Mouse (Mus musculus) neural tube, embryonic 13.5 days (tissue): ENCODE measurements at regions not wholly inside any gene's neighbourhood (a gene's known extent, or its start where the extent isn't known, plus 50 kb on each side); places are given as distances from the start of the nearest gene placed in this dataset.

Source experiments
- ATAC-seq: fragments of 200-750 bp; cut with Nextera tagmentation; 2 replicates; pipeline ENCODE4 v1.8.0; 2017; ENCODE audit warnings: low read depth, mild to moderate bottlenecking, moderate TSS enrichment, moderate library complexity
- H3K27ac ChIP-seq: fragments of 300-500 bp; sonication (generic); replicated peaks from 2 replicates; pipeline ENCODE4 v1.5.1; 2015; ENCODE audit warnings: moderate library complexity, mild to moderate bottlenecking, inconsistent platforms
- H3K27me3 ChIP-seq: fragments of 300-500 bp; sonication (generic); 2 replicates; pipeline ENCODE4 v1.6.1; 2015; ENCODE audit warnings: mild to moderate bottlenecking, inconsistent platforms
- H3K36me3 ChIP-seq: fragments of 300-500 bp; sonication (generic); 2 replicates; pipeline ENCODE4 v1.6.1; 2015; ENCODE audit warnings: mild to moderate bottlenecking, inconsistent platforms
- H3K4me1 ChIP-seq: fragments of 300-500 bp; sonication (generic); replicated peaks from 2 replicates; pipeline ENCODE4 v1.6.1; 2015; ENCODE audit warnings: inconsistent platforms
- H3K4me2 ChIP-seq: fragments of 300-500 bp; sonication (generic); 2 replicates; pipeline ENCODE4 v1.6.1; 2015; ENCODE audit warnings: inconsistent platforms, mild to moderate bottlenecking, moderate library complexity
- H3K4me3 ChIP-seq: fragments of 300-500 bp; sonication (generic); 2 replicates; pipeline ENCODE4 v1.5.1; 2015; ENCODE audit warnings: mild to moderate bottlenecking, inconsistent platforms
- H3K9ac ChIP-seq: fragments of 300-500 bp; sonication (generic); 2 replicates; pipeline ENCODE4 v1.6.1; 2015; ENCODE audit warnings: moderate library complexity, mild to moderate bottlenecking, inconsistent platforms
- H3K9me3 ChIP-seq: fragments of 300-500 bp; sonication (generic); 2 replicates; pipeline ENCODE4 v1.6.1; 2016; ENCODE audit warnings: inconsistent platforms
- WGBS: fragments of 180-500 bp; shearing (Covaris S2); methylation state at CpG from one replicate; pipeline ENCODE4 v1.1.7; 2015; 5-methylcytosine and 5-hydroxymethylcytosine counted together

DNA sequence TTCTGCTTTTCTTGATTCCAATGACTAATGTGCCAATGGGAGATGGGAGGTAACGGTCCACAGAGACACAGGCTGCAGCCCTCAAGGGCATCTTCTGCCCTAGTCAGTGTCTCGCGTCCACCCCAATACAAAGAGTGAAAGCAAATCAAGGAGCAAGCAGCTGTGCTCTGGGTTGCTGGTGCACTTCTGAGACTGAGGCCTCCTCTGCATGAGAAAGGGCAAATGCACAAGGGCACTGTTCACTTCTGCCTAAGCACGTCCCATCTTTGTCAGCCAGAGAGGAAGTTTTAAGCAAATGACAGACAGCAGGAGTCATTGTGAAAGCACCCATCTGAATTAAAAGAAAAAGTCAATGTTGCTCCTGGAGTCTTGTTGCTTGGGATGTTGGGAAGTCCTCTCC is 224.3 kb downstream of the Irx2 start:
- Histone ChIP-seq H3K4me1 (peaks cover 7% of the 10 kb centered on the region; the same call in 1 of the 2 replicates), H3K9ac (no peak overlapping the region), H3K4me3 (no peak overlapping the region), H3K4me2 (no peak overlapping the region), H3K36me3 (no peaks in the 10 kb centered on the region), H3K27me3 (peaks cover 36% of the 10 kb centered on the region), H3K27ac (no peak overlapping the region), H3K9me3 (no peaks in the 10 kb centered on the region)
- no peak for ATAC-seq
- WGBS, result 60% methylated on average over 4 of the region's 4 CpGs

GRCm38 (mm10) chr13:72875921-72876320 is 247.3 kb downstream of the Irx2 start:
- no peak for ATAC-seq
- no peak overlapping the region for H3K4me2 ChIP-seq
- no peaks in the 10 kb centered on the region for H3K4me1 ChIP-seq

GRCm38 (mm10) chr13:72894982-72895381 is 266.4 kb downstream of the Irx2 start:
- no peak overlapping the region; the same call in 1 of the 2 replicates for H3K27ac ChIP-seq
- no peak overlapping the region for H3K9ac ChIP-seq
- ATAC-seq, result peak; percentile 76
- 15% methylated on average over 11 of the region's 11 CpGs for WGBS
- no peak overlapping the region for H3K4me3 ChIP-seq
- peaks cover 70% of the 10 kb centered on the region for H3K27me3 ChIP-seq
- peaks cover 10% of the 10 kb centered on the region for H3K4me1 ChIP-seq
- H3K9me3 ChIP-seq, result no peaks in the 10 kb centered on the region
- H3K36me3 ChIP-seq, result no peaks in the 10 kb centered on the region
- H3K4me2 ChIP-seq, result peak overlapping the region; percentile 5; the same call in 1 of the 2 replicates

More at GRCm38 (mm10) chr13:72875921-72876320, 247.3 kb downstream of the Irx2 start:
- no peak overlapping the region for H3K9ac ChIP-seq
- no peaks in the 10 kb centered on the region for H3K36me3 ChIP-seq
- no peaks in the 10 kb centered on the region for H3K27me3 ChIP-seq
- no peak overlapping the region for H3K27ac ChIP-seq
- H3K9me3 ChIP-seq, result no peaks in the 10 kb centered on the region
- no peak overlapping the region for H3K4me3 ChIP-seq

GRCm38 (mm10) chr13:72902576-72902975 is 274.0 kb downstream of the Irx2 start:
- 43% methylated on average over 2 of the region's 2 CpGs for WGBS
- Histone ChIP-seq H3K27ac (no peak overlapping the region), H3K4me1 (no peaks in the 10 kb centered on the region), H3K9me3 (no peaks in the 10 kb centered on the region), H3K27me3 (peaks cover 43% of the 10 kb centered on the region), H3K4me2 (no peak overlapping the region), H3K9ac (no peak overlapping the region), H3K4me3 (no peak overlapping the region), H3K36me3 (no peaks in the 10 kb centered on the region)
- ATAC-seq, result no peak

DNA sequence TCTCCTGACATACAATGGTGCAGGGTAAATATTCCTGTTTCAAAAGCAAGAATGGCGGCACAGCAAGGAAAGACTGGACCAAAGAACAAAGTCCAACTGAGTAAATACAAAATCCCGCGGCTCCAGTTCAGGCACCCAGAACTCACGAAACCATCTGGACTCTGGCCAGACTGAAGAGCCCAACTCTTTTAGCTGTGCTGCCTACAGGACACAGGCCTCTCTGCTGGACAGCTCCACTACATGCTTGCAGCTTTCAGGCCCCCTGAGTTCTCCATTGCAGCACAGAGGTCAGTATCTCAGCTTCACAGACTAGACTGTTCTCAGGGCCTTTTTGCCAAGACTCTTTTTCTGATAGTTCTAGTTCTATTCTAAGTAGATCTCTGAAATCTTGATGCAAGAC is 290.3 kb downstream of the Irx2 start:
- Histone ChIP-seq H3K4me2 (no peak overlapping the region), H3K4me3 (no peak overlapping the region), H3K27ac (no peak overlapping the region), H3K4me1 (no peaks in the 10 kb centered on the region), H3K36me3 (no peaks in the 10 kb centered on the region), H3K9ac (no peak overlapping the region), H3K27me3 (no peaks in the 10 kb centered on the region), H3K9me3 (no peaks in the 10 kb centered on the region)
- no peak for ATAC-seq
- WGBS, result 85% methylated on average over 4 of the region's 4 CpGs

DNA sequence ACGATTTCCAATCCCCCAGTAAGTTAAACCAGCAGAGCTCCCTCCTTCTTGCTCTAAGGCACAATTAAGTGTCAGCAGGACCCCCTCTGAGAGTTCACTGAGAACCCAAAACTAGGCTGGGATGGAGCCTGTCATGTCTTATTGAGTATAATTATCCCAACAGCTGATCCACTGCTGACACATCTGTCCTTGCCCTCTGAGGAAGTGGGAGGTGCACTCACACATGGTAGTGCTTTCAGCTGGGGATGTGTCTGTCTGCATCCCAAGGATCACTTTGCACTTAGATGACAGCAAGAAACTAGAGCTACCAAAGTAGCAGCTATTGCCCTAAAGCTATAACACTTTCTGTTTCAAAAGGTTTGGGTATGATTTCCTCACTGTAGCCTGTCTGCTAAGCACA is 291.7 kb downstream of the Irx2 start:
- H3K9me3 ChIP-seq, result no peaks in the 10 kb centered on the region
- H3K27ac ChIP-seq, result no peak overlapping the region
- no peak overlapping the region for H3K4me2 ChIP-seq
- no peak overlapping the region for H3K9ac ChIP-seq
- no peak for ATAC-seq
- no peak overlapping the region for H3K4me3 ChIP-seq
- 43% methylated on average over 1 of the region's 1 CpGs for WGBS
- no peaks in the 10 kb centered on the region for H3K4me1 ChIP-seq
- H3K27me3 ChIP-seq, result no peaks in the 10 kb centered on the region
- no peaks in the 10 kb centered on the region for H3K36me3 ChIP-seq

- H3K4me3 ChIP-seq, result no peak overlapping the region
- WGBS, result 54% methylated on average over 6 of the region's 6 CpGs
- no peaks in the 10 kb centered on the region for H3K27me3 ChIP-seq
- no peak overlapping the region for H3K27ac ChIP-seq
- H3K9me3 ChIP-seq, result no peaks in the 10 kb centered on the region
- ATAC-seq, result no peak
- H3K4me2 ChIP-seq, result no peak overlapping the region
- H3K4me1 ChIP-seq, result no peaks in the 10 kb centered on the region
- no peak overlapping the region for H3K9ac ChIP-seq
- H3K36me3 ChIP-seq, result no peaks in the 10 kb centered on the region
Observed at GRCm38 (mm10) chr13:72924560-72925135, 296.0 kb downstream of the Irx2 start.

- WGBS, result 85% methylated on average over 4 of the region's 4 CpGs
- no peak for ATAC-seq
- H3K4me1 ChIP-seq, result peaks cover 4% of the 10 kb centered on the region; the same call in 1 of the 2 replicates
- H3K9me3 ChIP-seq, result no peaks in the 10 kb centered on the region
- no peak overlapping the region for H3K27ac ChIP-seq
- no peak overlapping the region for H3K9ac ChIP-seq
- no peak overlapping the region for H3K4me3 ChIP-seq
- H3K27me3 ChIP-seq, result no peaks in the 10 kb centered on the region
- H3K4me2 ChIP-seq, result no peak overlapping the region
- H3K36me3 ChIP-seq, result no peaks in the 10 kb centered on the region
Observed at GRCm38 (mm10) chr13:72937246-72937645, 308.6 kb downstream of the Irx2 start.

DNA sequence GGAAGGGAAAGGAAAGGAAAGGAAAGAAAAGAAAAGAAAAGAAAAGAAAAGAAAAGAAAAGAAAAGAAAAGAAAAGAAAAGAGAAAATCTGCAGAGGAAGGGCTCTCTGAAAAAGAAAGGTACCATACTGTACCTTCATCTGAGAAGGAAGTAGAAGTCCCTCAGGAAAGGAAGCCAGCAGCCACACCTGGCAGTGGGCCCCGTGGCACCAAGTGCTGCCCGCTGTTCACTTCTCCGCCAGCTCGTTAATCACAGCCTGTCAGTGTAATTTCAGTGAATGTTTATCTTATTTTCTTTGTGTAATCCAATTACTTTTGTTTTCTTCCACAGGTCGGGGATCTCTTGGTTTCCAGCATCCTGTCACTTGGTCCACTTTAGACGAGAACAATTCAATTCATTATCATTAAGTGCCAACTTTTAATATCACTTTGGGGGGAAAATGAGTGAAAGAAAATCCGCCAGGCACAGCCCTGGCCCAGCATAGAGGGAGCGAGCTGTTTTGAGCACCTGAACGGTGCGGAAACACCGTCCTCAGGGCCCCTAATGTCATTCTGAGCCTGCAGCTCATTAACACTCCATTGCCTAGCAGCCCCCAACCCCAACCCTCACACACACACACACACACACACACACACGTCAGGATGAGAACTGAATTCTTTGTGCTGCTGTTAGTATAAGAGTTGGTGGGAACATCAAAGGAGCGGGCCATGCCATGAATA is 309.7 kb downstream of the Irx2 start:
- Histone ChIP-seq H3K27me3 (no peaks in the 10 kb centered on the region), H3K36me3 (no peaks in the 10 kb centered on the region), H3K9me3 (no peaks in the 10 kb centered on the region), H3K4me3 (no peak overlapping the region), H3K4me1 (peaks cover 4% of the 10 kb centered on the region; the same call in 1 of the 2 replicates), H3K4me2 (no peak overlapping the region), H3K27ac (no peak overlapping the region), H3K9ac (no peak overlapping the region)
- ATAC-seq, result no peak
- 67% methylated on average over 13 of the region's 13 CpGs for WGBS

GRCm38 (mm10) chr13:72947374-72948165 is 312.7 kb upstream of the Irx4 start:
- H3K4me3 ChIP-seq, result no peak overlapping the region
- no peak overlapping the region for H3K9ac ChIP-seq
- no peaks in the 10 kb centered on the region for H3K4me1 ChIP-seq
- no peaks in the 10 kb centered on the region for H3K9me3 ChIP-seq
- no peak overlapping the region for H3K27ac ChIP-seq
- no peak overlapping the region for H3K4me2 ChIP-seq
- no peaks in the 10 kb centered on the region for H3K36me3 ChIP-seq
- no peak for ATAC-seq
- H3K27me3 ChIP-seq, result no peaks in the 10 kb centered on the region
- 59% methylated on average over 7 of the region's 7 CpGs for WGBS

- Histone ChIP-seq H3K4me1 (peaks cover 12% of the 10 kb centered on the region), H3K4me2 (no peak overlapping the region; the same call in 1 of the 2 replicates), H3K9me3 (no peaks in the 10 kb centered on the region), H3K27ac (no peak overlapping the region), H3K4me3 (no peak overlapping the region), H3K9ac (no peak overlapping the region), H3K36me3 (no peaks in the 10 kb centered on the region), H3K27me3 (peaks cover 15% of the 10 kb centered on the region)
- ATAC-seq, result peak; percentile 59
- 16% methylated on average over 15 of the region's 15 CpGs for WGBS
Observed at GRCm38 (mm10) chr13:72958616-72959518, 301.4 kb upstream of the Irx4 start.
